In the genomic region with DNA sequence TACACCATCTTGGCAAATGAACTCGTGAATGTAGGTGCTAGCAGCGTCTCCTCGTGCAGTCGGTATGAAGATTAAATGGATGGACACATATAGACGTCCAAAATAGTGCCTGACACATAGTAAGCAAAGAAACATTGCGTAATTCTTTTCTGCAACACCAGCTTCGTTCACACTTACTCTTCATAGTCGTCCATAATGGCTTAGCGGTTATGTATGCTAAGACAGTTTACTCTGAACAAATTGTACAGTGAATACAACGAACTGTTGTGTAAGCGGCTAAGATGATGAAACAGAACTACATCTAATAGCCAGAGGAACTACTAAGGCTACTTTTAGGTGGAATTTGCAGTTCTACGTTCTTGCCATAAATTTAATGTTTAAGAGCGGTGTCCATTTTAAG, we compare ENCODE assay signal across 34 mouse cellular contexts. TPM values are rescaled to one million over a fixed set of nuclear protein-coding genes. Genes with fewer than 3 reads are reported as not detected.
DNase-seq lines count a peak whose midpoint lies in the region; ATAC-seq and TF ChIP-seq lines count a peak whose summit lies in the region.
"Had no signal": no experiment of that assay in that cellular context is flagged by ENCODE, and none has a peak within 500 bp of the region (broad histone marks: within the 10 kb centered on the region; RNA-seq: fewer than 3 reads in every experiment).

No protein-coding gene starts in this region.

- intact Hi-C loops in left cerebral cortex, postnatal 36 days (cut with DNase I): loop anchor here (2.0 kb wide), 1 partner anchor 21 kb away; no protein-coding TSS in a partner anchor

- no peak for ATAC-seq in liver, embryonic 13.5 days (ENCODE audit: low read depth)
- ATAC-seq in liver, embryonic 12.5 days: no peak
- peak; percentile 75 for ATAC-seq in lung, postnatal 0 days
- ATAC-seq: activated CD4-positive, CD25-positive, alpha-beta regulatory T cell, adult 4 months; CD4-positive, CD25-positive, alpha-beta regulatory T cell, adult 4 months; forebrain, embryonic 13.5 days; intestine, postnatal 0 days; midbrain, embryonic 16.5 days had no signal

- no peak overlapping the region for H3K4me3 ChIP-seq in liver, embryonic 13.5 days (replicated peaks)
- no peak overlapping the region for H3K4me3 ChIP-seq in liver, embryonic 12.5 days
- H3K4me3 ChIP-seq in lung, postnatal 0 days (ENCODE audit: low read depth, low read length): no peak overlapping the region
- H3K4me3 ChIP-seq: embryonic facial prominence, embryonic 10.5 days; embryonic facial prominence, embryonic 15.5 days; forebrain, embryonic 13.5 days; hindbrain, embryonic 12.5 days; myocyte; neural tube, embryonic 12.5 days had no signal

- H3K27me3 ChIP-seq in liver, embryonic 13.5 days: no peaks in the 10 kb centered on the region
- no peaks in the 10 kb centered on the region for H3K27me3 ChIP-seq in liver, embryonic 12.5 days (replicated peaks)
- H3K27me3 ChIP-seq in lung, postnatal 0 days (replicated peaks; ENCODE audit: insufficient read depth, low read length): no peaks in the 10 kb centered on the region
- H3K27me3 ChIP-seq: embryonic facial prominence, embryonic 15.5 days; forebrain, embryonic 13.5 days; hindbrain, embryonic 12.5 days; neural tube, embryonic 12.5 days had no signal

- H3K9ac ChIP-seq in liver, embryonic 13.5 days: no peak overlapping the region
- H3K9ac ChIP-seq in liver, embryonic 12.5 days: no peak overlapping the region
- no peak overlapping the region for H3K9ac ChIP-seq in lung, postnatal 0 days (replicated peaks; ENCODE audit: low read depth)
- H3K9ac ChIP-seq: embryonic facial prominence, embryonic 15.5 days; forebrain, embryonic 13.5 days; hindbrain, embryonic 12.5 days; liver, embryonic 14.5 days; neural tube, embryonic 12.5 days had no signal

- H3K4me2 ChIP-seq in liver, embryonic 13.5 days: no peak overlapping the region
- H3K4me2 ChIP-seq in liver, embryonic 12.5 days: no peak overlapping the region
- H3K4me2 ChIP-seq in lung, postnatal 0 days (replicated peaks; ENCODE audit: low read depth, low read length): no peak overlapping the region
- H3K4me2 ChIP-seq: embryonic facial prominence, embryonic 15.5 days; forebrain, embryonic 13.5 days; heart, embryonic 11.5 days; hindbrain, embryonic 12.5 days; midbrain, embryonic 11.5 days; neural tube, embryonic 12.5 days had no signal

- no peak for TF ChIP-seq CTCF in lung, postnatal 0 days (IDR thresholded peaks at IDR 0.05)

- peak; percentile 86 for TF ChIP-seq EP300 in lung, postnatal 0 days (IDR thresholded peaks at IDR 0.05)

- H3K9me3 ChIP-seq in liver, embryonic 13.5 days (replicated peaks): no peaks in the 10 kb centered on the region
- H3K9me3 ChIP-seq in liver, embryonic 12.5 days (replicated peaks): no peaks in the 10 kb centered on the region
- no peaks in the 10 kb centered on the region for H3K9me3 ChIP-seq in lung, postnatal 0 days (ENCODE audit: low read length)
- H3K9me3 ChIP-seq: embryonic facial prominence, embryonic 10.5 days; embryonic facial prominence, embryonic 15.5 days; forebrain, embryonic 13.5 days; hindbrain, embryonic 12.5 days; neural tube, embryonic 12.5 days had no signal

- peaks cover 62% of the 10 kb centered on the region for H3K4me1 ChIP-seq in liver, embryonic 13.5 days (replicated peaks)
- H3K4me1 ChIP-seq in liver, embryonic 12.5 days: peaks cover 61% of the 10 kb centered on the region
- peaks cover 12% of the 10 kb centered on the region; the same call in 1 of the 2 replicates for H3K4me1 ChIP-seq in lung, postnatal 0 days (ENCODE audit: insufficient read depth, low read depth, low read length)

- WGBS in liver, embryonic 13.5 days (ENCODE audit: insufficient replicate concordance): 74% methylated on average over 13 of the region's 13 CpGs
- WGBS in liver, embryonic 12.5 days (ENCODE audit: insufficient replicate concordance): 73% methylated on average over 13 of the region's 13 CpGs
- 53% methylated on average over 13 of the region's 13 CpGs for WGBS in lung, postnatal 0 days

- H3K36me3 ChIP-seq in liver, embryonic 13.5 days: no peaks in the 10 kb centered on the region
- no peaks in the 10 kb centered on the region for H3K36me3 ChIP-seq in liver, embryonic 12.5 days
- no peaks in the 10 kb centered on the region for H3K36me3 ChIP-seq in lung, postnatal 0 days (ENCODE audit: insufficient read depth, low read length)
- H3K36me3 ChIP-seq: embryonic facial prominence, embryonic 10.5 days; embryonic facial prominence, embryonic 15.5 days; hindbrain, embryonic 12.5 days; neural tube, embryonic 12.5 days had no signal

- no peak for DNase-seq in liver, embryonic 13.5 days
- peak; percentile 92 for DNase-seq in lung, postnatal 0 days (ENCODE audit: low spot score)
- DNase-seq in lung, postnatal 14 days: no peak
- peak; percentile 67 for DNase-seq in lung, postnatal 36 days
- no peak for DNase-seq in ovary, postnatal 10 days (ENCODE audit: low spot score)
- DNase-seq in left cerebral cortex, postnatal 36 days (ENCODE audit: low spot score in 2 of 2): no peak
- DNase-seq: adrenal gland, adult 2 months; adrenal gland, postnatal 36 days; cerebellum, adult 18-20 months; cerebellum, postnatal 14 days; gastrocnemius, postnatal 14 days; heart, adult 18-20 months; heart, postnatal 36 days; kidney, adult 9 months; kidney, postnatal 10 days; layer of hippocampus, adult 9-11 months; right cerebral cortex, postnatal 4 days; thymus, adult 2 months; thymus, postnatal 36 days had no signal

- H3K27ac ChIP-seq in liver, embryonic 13.5 days: peak overlapping the region; percentile 30; the same call in 1 of the 2 replicates
- no peak overlapping the region for H3K27ac ChIP-seq in liver, embryonic 12.5 days
- H3K27ac ChIP-seq in lung, postnatal 0 days (ENCODE audit: low read length): 0 out of 2 replicates have a peak overlapping the region, but pooled peaks have one; percentile 38
- H3K27ac ChIP-seq: embryonic facial prominence, embryonic 10.5 days; embryonic facial prominence, embryonic 15.5 days; forebrain, embryonic 13.5 days; hindbrain, embryonic 12.5 days; liver, embryonic 14.5 days; neural tube, embryonic 12.5 days; stomach, postnatal 0 days had no signal

RNA-seq across cellular contexts. Expression of a gene that starts 55.0 kb away (rescaled TPM):
- polyA plus RNA-seq in liver, embryonic 13.5 days (2015; fragmentation: Nextera tagmentation; extraction: Ambion mirVana): 11.0 and 11.8 TPM in 2 replicates
- 13.8 and 14.5 TPM in 2 replicates for polyA plus RNA-seq in liver, embryonic 12.5 days (2016; fragmentation: Nextera tagmentation; extraction: Ambion mirVana)
- 23.7 and 24.5 TPM in 2 replicates for polyA plus RNA-seq in lung, postnatal 0 days (2015; fragmentation: Nextera tagmentation; extraction: Ambion mirVana)
- 10 to 100 TPM; 28.7 to 44.5 TPM for total RNA-seq in left cerebral cortex, postnatal 36 days (2021)

Comparison
In these comparisons a context has a peak if more than half of its experiments do, and no peak if none do; other contexts are left out.
1. DNase-seq: peak in lung, postnatal 0 days (single experiment) and lung, postnatal 36 days (single experiment); none in liver, embryonic 13.5 days (single experiment), lung, postnatal 14 days (single experiment), ovary, postnatal 10 days (single experiment) and left cerebral cortex, postnatal 36 days (0 of 2).